Mouse (Mus musculus): Measurements from ENCODE around the gene Esrrg.

DNA sequence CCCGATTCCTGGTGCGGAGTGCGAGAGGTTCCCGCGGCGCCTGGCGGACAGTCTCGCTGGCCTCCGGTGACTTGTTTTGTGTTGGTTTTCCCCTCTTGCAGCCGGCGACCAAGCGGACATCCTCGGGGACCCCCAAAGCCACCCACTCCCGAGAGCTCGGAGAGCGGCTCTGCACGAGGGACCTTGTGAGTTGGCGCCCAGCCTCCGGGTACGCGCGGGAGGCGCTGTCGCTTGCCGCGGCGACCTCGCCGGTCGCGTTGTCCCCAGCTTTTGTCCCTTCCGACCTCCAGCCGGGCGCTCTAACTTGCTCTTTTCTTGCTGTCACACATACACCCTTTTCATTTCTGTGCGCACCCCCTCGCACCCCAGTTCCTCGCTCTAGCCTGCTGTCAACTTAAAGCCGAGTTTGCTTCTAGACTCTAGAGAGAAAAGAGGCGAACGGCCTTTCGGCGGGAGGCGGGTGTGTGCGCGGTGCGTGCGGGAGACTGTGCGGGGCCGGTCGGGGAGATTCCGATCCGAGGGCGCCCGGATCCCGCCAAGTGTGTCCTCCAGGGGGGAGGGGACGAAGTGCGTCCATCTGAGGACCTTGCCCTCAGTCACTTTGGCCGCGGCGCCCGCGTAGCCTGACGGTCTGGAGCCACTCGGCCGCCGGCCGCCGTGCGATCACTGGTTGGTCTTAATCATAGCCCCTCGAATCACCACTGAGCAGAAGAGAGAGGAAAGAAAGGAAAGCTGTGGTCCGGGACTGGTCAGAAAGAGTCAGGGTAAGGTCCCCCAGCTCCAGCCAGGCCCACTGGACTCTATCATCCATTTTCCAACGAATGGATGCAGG lies 646 bp downstream of the Esrrg start:
- TF ChIP-seq CTCF (conservative IDR thresholded peaks at IDR 0.05; ENCODE audit: low read length) (no peak), NANOG (IDR thresholded peaks at IDR 0.05; ENCODE audit: borderline replicate concordance, low read length) (no peak), POU5F1 (IDR thresholded peaks at IDR 0.05; ENCODE audit: borderline replicate concordance, low read length) (no peak)

All from E14TG2a.4 (cell line).